Mouse (Mus musculus) MEL (cell line): ENCODE measurements at regions not wholly inside any gene's neighbourhood (a gene's known extent, or its start where the extent isn't known, plus 50 kb on each side); places are given as distances from the start of the nearest gene placed in this dataset.

Experiments
- DNase-seq: peaks from one replicate; pipeline ENCODE4 v3.0.0; 2011; ENCODE audit warnings: low read depth, low spot score
- H3K27ac ChIP-seq: 2 replicates; pipeline ENCODE4 v1.5.1; 2012; ENCODE audit warnings: low read depth, mild to moderate bottlenecking, control low read depth, low read length, moderate library complexity; ENCODE audit not compliant: control insufficient read depth
- H3K27me3 ChIP-seq, 2 experiments: fragments of 150-350 bp in 1 of 2; sonication (generic) in 1 of 2; 2 replicates each; pipeline ENCODE4 v1.6.1; 2012; ENCODE audit warnings: low read length in 2 of 2, mild to moderate bottlenecking in 2 of 2, improper control_type of control experiment in 1 of 2, moderate library complexity in 1 of 2; ENCODE audit not compliant: insufficient read depth in 2 of 2, control insufficient read depth in 1 of 2
- H3K36me3 ChIP-seq, 2 experiments: 2 replicates each; pipeline ENCODE4 v1.6.1; 2012 to 2014; ENCODE audit warnings: low read length in 2 of 2, improper control_type of control experiment in 1 of 2, inconsistent platforms in 1 of 2, mild to moderate bottlenecking in 1 of 2; ENCODE audit not compliant: insufficient read depth in 2 of 2, control insufficient read depth in 1 of 2
- H3K4me1 ChIP-seq, 2 experiments: fragments of 150-350 bp in 1 of 2; sonication (generic) in 1 of 2; 2 replicates each; pipeline ENCODE4 v1.6.1; 2012; ENCODE audit warnings: low read length in 2 of 2, improper control_type of control experiment in 1 of 2, mild to moderate bottlenecking in 1 of 2; ENCODE audit not compliant: insufficient read depth in 2 of 2, control insufficient read depth in 1 of 2
- H3K4me3 ChIP-seq, 2 experiments: fragments of 150-350 bp in 1 of 2; sonication (generic) in 1 of 2; 2 replicates each; pipeline ENCODE4 v1.5.1; 2012; ENCODE audit warnings: low read depth in 2 of 2, low read length in 2 of 2, mild to moderate bottlenecking in 2 of 2, moderate library complexity in 2 of 2, control low read depth in 1 of 2, improper control_type of control experiment in 1 of 2; ENCODE audit not compliant: control insufficient read depth in 1 of 2, insufficient read depth in 1 of 2
- H3K79me2 ChIP-seq: 2 replicates; pipeline ENCODE4 v1.6.1; 2012; ENCODE audit warnings: mild to moderate bottlenecking, low read length, moderate library complexity; ENCODE audit not compliant: control insufficient read depth, poor library complexity, insufficient read depth
- H3K9ac ChIP-seq: 2 replicates; pipeline ENCODE4 v1.6.1; 2012; ENCODE audit warnings: low read depth, mild to moderate bottlenecking, control low read depth, low read length, moderate library complexity; ENCODE audit not compliant: control insufficient read depth, poor library complexity, severe bottlenecking
- H3K9me3 ChIP-seq: fragments of 150-350 bp; sonication (generic); replicated peaks from 2 replicates; pipeline ENCODE4 v1.6.1; 2012; ENCODE audit warnings: mild to moderate bottlenecking, low read length, improper control_type of control experiment, moderate library complexity; ENCODE audit not compliant: insufficient read depth
- BHLHE40 ChIP-seq: IDR thresholded peaks from 2 replicates; pipeline ENCODE4 v1.6.1; 2012; ENCODE audit warnings: low read depth, mild to moderate bottlenecking, inconsistent platforms, low read length, improper control_type of control experiment, borderline replicate concordance
- CHD1 ChIP-seq: IDR thresholded peaks from 2 replicates; pipeline ENCODE4 v1.6.1; 2012; ENCODE audit warnings: low read depth, mild to moderate bottlenecking, inconsistent platforms, low read length, improper control_type of control experiment
- CTCF ChIP-seq, 3 experiments: IDR thresholded peaks in 2 of 3; conservative IDR thresholded peaks in 1 of 3; 2 replicates each; pipeline ENCODE4 v1.5.1; 2011 to 2012; ENCODE audit warnings: low read length in 3 of 3, low read depth in 2 of 3, mild to moderate bottlenecking in 2 of 3, improper control_type of control experiment in 1 of 3, inconsistent platforms in 1 of 3, mixed read lengths in 1 of 3, moderate library complexity in 1 of 3; ENCODE audit not compliant: control insufficient read depth in 1 of 3, insufficient read depth in 1 of 3, poor library complexity in 1 of 3, severe bottlenecking in 1 of 3
- ELF1 ChIP-seq: IDR thresholded peaks from 2 replicates; pipeline ENCODE4 v1.6.1; 2014; ENCODE audit warnings: low read depth, mild to moderate bottlenecking, inconsistent platforms, low read length, improper control_type of control experiment, moderate library complexity
- EP300 ChIP-seq, 2 experiments: IDR thresholded peaks; 2 replicates each; pipeline ENCODE4 v1.6.1; 2011; ENCODE audit warnings: improper control_type of control experiment in 2 of 2, low read length in 2 of 2, low read depth in 1 of 2, mild to moderate bottlenecking in 1 of 2
- GATA1 ChIP-seq: IDR thresholded peaks from 2 replicates; pipeline ENCODE4 v1.6.1; 2011; ENCODE audit warnings: low read depth, low read length, improper control_type of control experiment
- MAX ChIP-seq: IDR thresholded peaks from 2 replicates; pipeline ENCODE4 v1.6.1; 2011; ENCODE audit warnings: low read length, improper control_type of control experiment
- MAZ ChIP-seq: IDR thresholded peaks from 2 replicates; pipeline ENCODE4 v1.6.1; 2012; ENCODE audit warnings: low read depth, mild to moderate bottlenecking, inconsistent platforms, low read length, improper control_type of control experiment
- MEF2A ChIP-seq: IDR thresholded peaks from 2 replicates; pipeline ENCODE4 v1.6.1; 2014; ENCODE audit warnings: low read depth, mild to moderate bottlenecking, inconsistent platforms, low read length, improper control_type of control experiment; ENCODE audit not compliant: poor library complexity, insufficient replicate concordance, severe bottlenecking; ENCODE audit errors: extremely low read depth
- MXI1 ChIP-seq: IDR thresholded peaks from 2 replicates; pipeline ENCODE4 v1.6.1; 2011; ENCODE audit warnings: mild to moderate bottlenecking, low read depth, low read length, improper control_type of control experiment
- MYC ChIP-seq: IDR thresholded peaks from 2 replicates; pipeline ENCODE4 v1.6.1; 2011; ENCODE audit warnings: low read depth, mild to moderate bottlenecking, low read length, improper control_type of control experiment, moderate library complexity
- NELFE ChIP-seq: IDR thresholded peaks from 2 replicates; pipeline ENCODE4 v1.6.1; 2011; ENCODE audit warnings: low read depth, low read length, improper control_type of control experiment
- NRF1 ChIP-seq: IDR thresholded peaks from 2 replicates; pipeline ENCODE4 v1.6.1; 2014; ENCODE audit warnings: low read depth, mild to moderate bottlenecking, inconsistent platforms, low read length, improper control_type of control experiment, moderate library complexity; ENCODE audit not compliant: poor library complexity, insufficient read depth, severe bottlenecking
- POLR2A ChIP-seq, 2 experiments: IDR thresholded peaks; 2 replicates each; pipeline ENCODE4 v1.6.1; 2011 to 2012; ENCODE audit warnings: low read length in 2 of 2, mild to moderate bottlenecking in 2 of 2, control low read depth in 1 of 2, improper control_type of control experiment in 1 of 2, low read depth in 1 of 2, moderate library complexity in 1 of 2; ENCODE audit not compliant: control insufficient read depth in 1 of 2, insufficient read depth in 1 of 2, poor library complexity in 1 of 2
- POLR2AphosphoS2 ChIP-seq: IDR thresholded peaks from 2 replicates; pipeline ENCODE4 v1.6.1; 2011; ENCODE audit warnings: low read length, improper control_type of control experiment
- POLR2AphosphoS5 ChIP-seq: IDR thresholded peaks from 2 replicates; pipeline ENCODE4 v1.6.1; 2012; ENCODE audit warnings: low read depth, borderline replicate concordance, mild to moderate bottlenecking, inconsistent platforms, low read length, moderate library complexity, mixed read lengths
- RAD21 ChIP-seq: IDR thresholded peaks from 2 replicates; pipeline ENCODE4 v1.6.1; 2011; ENCODE audit warnings: mild to moderate bottlenecking, low read depth, low read length, improper control_type of control experiment
- RCOR1 ChIP-seq: IDR thresholded peaks from 2 replicates; pipeline ENCODE4 v1.6.1; 2012; ENCODE audit warnings: low read depth, mild to moderate bottlenecking, inconsistent platforms, low read length, improper control_type of control experiment
- SIN3A ChIP-seq: IDR thresholded peaks from 2 replicates; pipeline ENCODE4 v1.6.1; 2012; ENCODE audit warnings: low read length, improper control_type of control experiment, inconsistent platforms
- TBP ChIP-seq: IDR thresholded peaks from 2 replicates; pipeline ENCODE4 v1.8.0; 2011; ENCODE audit warnings: low read depth, low read length, improper control_type of control experiment
- USF1 ChIP-seq: IDR thresholded peaks from 2 replicates; pipeline ENCODE4 v1.6.1; 2014; ENCODE audit warnings: low read depth, mild to moderate bottlenecking, inconsistent platforms, low read length, improper control_type of control experiment, moderate library complexity
- USF2 ChIP-seq, 2 experiments: IDR thresholded peaks; 2 replicates each; pipeline ENCODE4 v1.6.1; 2011 to 2012; ENCODE audit warnings: improper control_type of control experiment in 2 of 2, low read length in 2 of 2, borderline replicate concordance in 1 of 2, inconsistent platforms in 1 of 2, low read depth in 1 of 2, mild to moderate bottlenecking in 1 of 2; ENCODE audit not compliant: insufficient read depth in 1 of 2
- ZC3H11A ChIP-seq: IDR thresholded peaks from 2 replicates; pipeline ENCODE4 v1.6.1; 2012; ENCODE audit warnings: low read depth, mild to moderate bottlenecking, inconsistent platforms, low read length, improper control_type of control experiment
- ZKSCAN1 ChIP-seq: IDR thresholded peaks from 2 replicates; pipeline ENCODE4 v1.6.1; 2012; ENCODE audit warnings: low read depth, mild to moderate bottlenecking, inconsistent platforms, low read length, improper control_type of control experiment, moderate library complexity
- ZNF384 ChIP-seq: IDR thresholded peaks from 2 replicates; pipeline ENCODE4 v1.6.1; 2012; ENCODE audit warnings: low read depth, mild to moderate bottlenecking, inconsistent platforms, low read length, improper control_type of control experiment

DNA sequence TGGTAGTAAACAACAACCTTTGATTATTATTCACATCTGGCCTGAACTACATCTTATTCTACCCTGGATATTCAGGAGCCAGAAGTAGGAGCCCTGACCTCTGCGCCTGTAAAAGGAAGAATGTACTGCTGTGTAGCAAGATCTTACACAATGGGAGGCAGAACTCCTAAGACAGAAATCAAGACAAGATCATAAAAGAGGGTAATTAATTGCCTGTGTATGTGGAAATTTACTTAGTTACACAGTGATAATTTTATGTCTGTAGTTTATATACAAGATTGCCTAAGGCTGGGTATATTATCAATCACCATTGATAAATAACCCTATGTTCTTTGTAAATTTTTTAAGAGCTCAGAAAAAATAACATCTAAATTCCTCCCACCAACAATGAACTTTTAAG, 2167.8 kb downstream of the 9330182O14Rik start:
- H3K79me2 ChIP-seq = no peaks in the 10 kb centered on the region
- no peak overlapping the region for H3K27ac ChIP-seq
- DNase-seq = no peak
- peaks cover 0 to 4% of the 10 kb centered on the region in 2 experiments; a peak in 2 of 4 replicates for H3K36me3 ChIP-seq
- peaks cover 2% of the 10 kb centered on the region in 2 experiments; a peak in 2 of 4 replicates for H3K4me1 ChIP-seq
- no peak overlapping the region for H3K9ac ChIP-seq
- no peak overlapping the region for H3K4me3 ChIP-seq
- no peaks in the 10 kb centered on the region for H3K9me3 ChIP-seq
- H3K27me3 ChIP-seq = no peaks in the 10 kb centered on the region
- TF ChIP-seq MYC (no peak), EP300 (IDR thresholded peaks at IDR 0.05; ENCODE audit: low read depth in 1 of 2, low read length in 2 of 2) (no peak), MAX (no peak), MAZ (no peak), NELFE (no peak), MEF2A (no peak), MXI1 (no peak), GATA1 (no peak), RCOR1 (no peak)

- H3K9ac ChIP-seq = no peak overlapping the region
- no peak overlapping the region for H3K4me3 ChIP-seq
- no peaks in the 10 kb centered on the region for H3K79me2 ChIP-seq
- no peaks in the 10 kb centered on the region for H3K4me1 ChIP-seq
- TF ChIP-seq MEF2A (no peak), NRF1 (no peak)
- no peaks in the 10 kb centered on the region for H3K27me3 ChIP-seq
- H3K9me3 ChIP-seq = no peaks in the 10 kb centered on the region
- no peaks in the 10 kb centered on the region for H3K36me3 ChIP-seq
- H3K27ac ChIP-seq = no peak overlapping the region
- no peak for DNase-seq
These were observed 2169.9 kb downstream of the 9330182O14Rik start for GRCm38 (mm10) chr15:42304097-42304496.

DNA sequence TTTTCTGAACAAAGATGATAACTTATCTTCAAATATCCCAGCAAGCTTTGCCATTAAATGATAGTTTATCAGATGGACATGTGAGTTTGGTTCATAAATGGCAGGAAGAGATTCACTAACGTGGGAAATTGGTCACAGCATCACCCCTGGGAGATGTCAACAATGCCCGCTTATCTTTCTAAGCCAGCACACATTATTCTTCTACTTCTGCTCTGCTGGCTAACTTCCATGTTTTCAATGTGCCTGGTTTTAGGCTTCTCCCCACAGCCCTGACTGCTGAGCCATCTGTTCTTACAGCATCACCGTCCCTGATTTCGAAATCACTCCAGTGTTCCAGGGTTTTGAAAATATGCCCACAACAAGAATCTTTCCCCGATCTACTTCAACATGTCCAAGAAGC, 2175.4 kb downstream of the 9330182O14Rik start:
- no peak overlapping the region for H3K27ac ChIP-seq
- no peaks in the 10 kb centered on the region for H3K27me3 ChIP-seq
- H3K9ac ChIP-seq = no peak overlapping the region
- H3K4me3 ChIP-seq = no peak overlapping the region
- no peaks in the 10 kb centered on the region for H3K4me1 ChIP-seq
- H3K9me3 ChIP-seq = no peaks in the 10 kb centered on the region
- peak; percentile 64 for DNase-seq
- no peaks in the 10 kb centered on the region for H3K79me2 ChIP-seq
- H3K36me3 ChIP-seq = no peaks in the 10 kb centered on the region
- TF ChIP-seq USF2 (IDR thresholded peaks at IDR 0.05; ENCODE audit: borderline replicate concordance in 1 of 2, insufficient read depth in 1 of 2, low read depth in 1 of 2, low read length in 2 of 2) = no peak
- TF ChIP-seq MAZ = no peak
- no peak for TF ChIP-seq POLR2AphosphoS2
- no peak for TF ChIP-seq MEF2A
- no peak for TF ChIP-seq USF1
- no peak for TF ChIP-seq ELF1
- TF ChIP-seq MAX = 0 out of 2 replicates have a peak, but pooled peaks have one; percentile 37
- TF ChIP-seq TBP = no peak
- no peak for TF ChIP-seq RAD21
- TF ChIP-seq CTCF (IDR thresholded peaks at IDR 0.05 in 2 of 3, conservative IDR thresholded peaks at IDR 0.05 in 1 of 3; ENCODE audit: control insufficient read depth in 1 of 3, insufficient read depth in 1 of 3, low read depth in 2 of 3, low read length in 3 of 3, poor library complexity in 1 of 3, severe bottlenecking in 1 of 3) = no peak
- no peak for TF ChIP-seq ZKSCAN1
- no peak for TF ChIP-seq POLR2A (IDR thresholded peaks at IDR 0.05; ENCODE audit: control insufficient read depth in 1 of 2, insufficient read depth in 1 of 2, low read depth in 1 of 2, low read length in 2 of 2, poor library complexity in 1 of 2)
- TF ChIP-seq ZNF384 = no peak
- no peak for TF ChIP-seq ZC3H11A
- peak; percentile 69; the same call in 1 of the 2 replicates for TF ChIP-seq GATA1
- TF ChIP-seq CHD1 = no peak
- no peak; the same call in 1 of the 2 replicates for TF ChIP-seq MYC
- TF ChIP-seq POLR2AphosphoS5 = no peak
- no peak for TF ChIP-seq SIN3A
- no peak for TF ChIP-seq BHLHE40
- TF ChIP-seq EP300 (IDR thresholded peaks at IDR 0.05; ENCODE audit: low read depth in 1 of 2, low read length in 2 of 2) = peak; percentile 64 to 68
